Mouse (Mus musculus): ENCODE measurements around the gene Hoxd12. TPM values are rescaled to one million over a fixed set of nuclear protein-coding genes. Genes with fewer than 3 reads are reported as not detected.

Hoxd12 gene
- polyA plus RNA-seq, 1 experiment = not detected

DNA sequence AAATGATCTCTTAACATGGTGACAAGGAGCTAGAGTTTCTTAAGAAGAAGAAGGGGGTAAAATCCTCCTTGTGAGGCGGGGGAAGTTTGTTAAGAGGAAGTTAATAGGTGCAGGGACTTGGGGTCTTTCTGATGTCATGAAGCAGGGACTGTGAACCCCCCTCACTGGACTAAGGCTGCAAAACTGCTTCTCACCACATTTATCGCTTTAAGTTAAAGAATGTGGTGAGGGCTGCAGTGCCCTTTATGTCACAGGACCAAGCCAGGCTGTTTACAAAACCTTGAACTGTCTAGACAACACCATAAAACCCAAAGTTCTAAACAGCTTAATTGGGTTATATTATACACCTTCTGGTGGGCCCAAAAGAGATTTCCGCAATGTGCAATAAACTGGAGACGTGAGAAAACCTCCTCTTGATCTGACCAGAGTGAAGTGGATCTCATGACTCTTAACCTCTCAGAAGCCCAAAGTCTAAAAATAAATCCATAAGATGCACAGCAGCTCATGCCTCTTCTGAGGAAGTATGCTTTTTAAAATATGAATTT lies 10.3 kb downstream of the Hoxd12 start:
- Histone ChIP-seq H3K36me3 (ENCODE audit: control insufficient read depth) (no peaks in the 10 kb centered on the region), H3K4me3 (replicated peaks) (no peak overlapping the region), H3K9me3 (ENCODE audit: control insufficient read depth, low read length) (peaks cover 6% of the 10 kb centered on the region; the same call in 1 of the 2 replicates), H3K27me3 (ENCODE audit: control insufficient read depth) (peaks cover 100% of the 10 kb centered on the region), H3K4me1 (ENCODE audit: control insufficient read depth) (no peaks in the 10 kb centered on the region)
- TF ChIP-seq TAL1 (IDR thresholded peaks at IDR 0.05; ENCODE audit: low read length) (no peak), GATA1 (IDR thresholded peaks at IDR 0.05; ENCODE audit: low read length) (no peak)

DNA sequence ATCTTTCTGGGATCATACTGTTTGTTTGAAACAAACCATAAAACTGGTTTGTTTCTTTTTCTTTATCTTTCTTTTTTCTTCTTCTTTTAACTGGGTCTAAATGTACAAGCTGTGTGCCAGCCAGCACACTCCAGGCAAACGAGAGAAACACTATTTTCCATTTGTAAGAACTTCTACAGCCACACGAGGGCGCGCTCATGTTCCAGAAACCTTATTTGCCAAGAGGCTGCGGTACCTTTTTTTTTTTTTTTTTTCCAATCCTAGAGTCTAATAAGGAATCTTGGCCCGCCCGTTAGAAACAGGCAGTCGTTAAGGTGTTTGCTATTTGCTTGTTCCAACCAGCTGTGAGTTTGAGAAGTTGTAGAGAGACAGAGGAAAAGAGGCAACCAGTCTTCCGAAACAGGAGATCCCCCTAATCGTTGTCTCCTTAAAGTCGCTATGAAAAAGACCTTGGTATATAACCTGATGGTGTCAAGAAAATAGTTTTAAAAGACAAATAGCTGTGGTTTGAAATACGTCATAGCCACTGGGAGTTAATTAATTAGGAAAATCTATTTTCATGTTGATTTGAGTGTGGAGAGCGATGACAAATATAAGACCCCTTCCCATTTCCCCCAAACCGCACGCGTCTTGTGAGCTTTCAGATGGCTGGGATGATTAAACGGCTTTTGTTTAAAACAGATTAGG lies 11.6 kb downstream of the Hoxd12 start:
- TF ChIP-seq GATA1 (IDR thresholded peaks at IDR 0.05; ENCODE audit: low read length) (no peak), TAL1 (IDR thresholded peaks at IDR 0.05; ENCODE audit: low read length) (no peak)
- Histone ChIP-seq H3K36me3 (ENCODE audit: control insufficient read depth) (no peaks in the 10 kb centered on the region), H3K4me1 (ENCODE audit: control insufficient read depth) (no peaks in the 10 kb centered on the region), H3K27me3 (ENCODE audit: control insufficient read depth) (peaks cover 100% of the 10 kb centered on the region), H3K4me3 (replicated peaks) (no peak overlapping the region), H3K9me3 (ENCODE audit: control insufficient read depth, low read length) (peaks cover 6% of the 10 kb centered on the region; the same call in 1 of the 2 replicates)

DNA sequence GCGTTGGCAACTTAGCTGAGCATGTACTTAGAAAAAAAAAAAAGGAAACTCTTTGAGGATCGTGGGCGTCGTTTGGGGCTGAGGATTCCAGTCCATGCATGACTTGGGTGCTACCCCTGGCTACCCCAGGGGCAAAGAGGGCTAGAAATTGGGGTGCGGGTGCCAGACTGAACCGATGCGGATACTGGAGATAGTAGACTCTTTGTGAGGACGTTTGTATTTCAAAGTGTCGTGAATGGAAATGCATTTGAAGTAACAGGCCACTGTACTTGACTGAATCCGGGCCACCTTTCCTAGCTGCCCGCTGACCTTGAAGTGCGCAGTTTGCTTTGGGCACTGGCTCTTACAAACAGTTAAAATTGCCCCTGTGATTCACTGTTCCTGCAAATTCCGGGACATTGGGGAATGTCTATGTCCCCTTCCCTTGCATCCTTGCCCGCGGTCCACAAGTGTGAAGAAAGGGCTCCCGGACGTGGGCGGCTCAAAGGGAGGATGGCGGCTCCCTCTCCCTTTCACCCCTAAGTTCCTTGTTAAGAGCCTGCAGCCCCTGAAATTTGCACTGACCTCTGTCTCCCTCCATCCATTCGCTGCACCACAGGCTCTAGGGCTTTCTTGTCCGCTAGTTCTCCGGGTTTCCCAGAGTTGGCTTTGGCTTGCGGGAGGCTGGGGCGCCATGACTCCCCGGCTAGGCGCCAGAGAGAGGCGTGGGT lies 12.3 kb downstream of the Hoxd12 start:
- H3K9me3 ChIP-seq (ENCODE audit: control insufficient read depth, low read length) = peaks cover 6% of the 10 kb centered on the region; the same call in 1 of the 2 replicates
- no peaks in the 10 kb centered on the region for H3K36me3 ChIP-seq (ENCODE audit: control insufficient read depth)
- TF ChIP-seq GATA1 (IDR thresholded peaks at IDR 0.05; ENCODE audit: low read length) (no peak), TAL1 (IDR thresholded peaks at IDR 0.05; ENCODE audit: low read length) (no peak)
- no peak overlapping the region for H3K4me3 ChIP-seq (replicated peaks)
- no peaks in the 10 kb centered on the region for H3K4me1 ChIP-seq (ENCODE audit: control insufficient read depth)
- peaks cover 100% of the 10 kb centered on the region for H3K27me3 ChIP-seq (ENCODE audit: control insufficient read depth)

DNA sequence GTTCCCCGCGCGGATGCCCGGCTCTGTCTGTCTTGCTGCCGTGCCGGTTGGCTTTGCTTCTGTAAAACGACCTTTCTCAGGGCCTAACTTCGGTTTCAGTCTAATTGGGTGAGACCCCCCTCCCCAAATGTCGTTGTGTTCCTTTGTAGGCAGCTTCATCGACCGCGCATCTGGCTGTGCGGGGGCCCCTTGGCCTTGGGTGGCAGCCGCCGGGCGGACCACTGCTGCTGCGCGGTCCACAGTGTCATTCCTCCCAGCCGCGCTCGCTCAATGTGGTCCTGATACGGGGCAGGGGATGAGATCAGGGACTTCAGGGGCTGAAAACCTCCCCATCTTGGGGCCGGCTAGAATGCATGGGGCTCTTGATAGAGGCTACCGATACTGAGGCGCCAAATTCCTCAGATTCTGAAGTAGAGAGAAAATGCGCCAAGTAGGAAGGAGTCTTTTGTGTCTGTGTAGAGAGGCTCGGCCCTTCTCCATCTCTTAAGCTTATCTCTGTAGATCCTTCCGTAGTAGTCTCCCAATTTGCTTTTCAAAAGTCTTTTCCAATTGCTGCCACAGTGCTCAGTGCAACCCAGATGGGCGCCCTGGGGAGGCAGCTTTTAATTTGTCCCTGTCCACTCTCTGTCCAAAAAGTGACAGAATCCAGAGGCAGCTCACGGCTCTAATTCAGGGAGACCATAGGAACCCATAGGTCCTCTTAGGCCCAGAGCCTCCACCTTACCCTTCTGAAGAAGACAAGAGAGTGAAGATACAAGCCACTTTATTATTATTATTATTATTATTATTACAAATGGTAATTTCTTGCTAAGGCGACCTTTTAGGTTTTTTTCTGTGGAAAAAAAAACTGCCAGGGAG lies 13.1 kb downstream of the Hoxd12 start:
- H3K36me3 ChIP-seq (ENCODE audit: control insufficient read depth) = no peaks in the 10 kb centered on the region
- TF ChIP-seq GATA1 (IDR thresholded peaks at IDR 0.05; ENCODE audit: low read length) (no peak), TAL1 (IDR thresholded peaks at IDR 0.05; ENCODE audit: low read length) (no peak)

DNA sequence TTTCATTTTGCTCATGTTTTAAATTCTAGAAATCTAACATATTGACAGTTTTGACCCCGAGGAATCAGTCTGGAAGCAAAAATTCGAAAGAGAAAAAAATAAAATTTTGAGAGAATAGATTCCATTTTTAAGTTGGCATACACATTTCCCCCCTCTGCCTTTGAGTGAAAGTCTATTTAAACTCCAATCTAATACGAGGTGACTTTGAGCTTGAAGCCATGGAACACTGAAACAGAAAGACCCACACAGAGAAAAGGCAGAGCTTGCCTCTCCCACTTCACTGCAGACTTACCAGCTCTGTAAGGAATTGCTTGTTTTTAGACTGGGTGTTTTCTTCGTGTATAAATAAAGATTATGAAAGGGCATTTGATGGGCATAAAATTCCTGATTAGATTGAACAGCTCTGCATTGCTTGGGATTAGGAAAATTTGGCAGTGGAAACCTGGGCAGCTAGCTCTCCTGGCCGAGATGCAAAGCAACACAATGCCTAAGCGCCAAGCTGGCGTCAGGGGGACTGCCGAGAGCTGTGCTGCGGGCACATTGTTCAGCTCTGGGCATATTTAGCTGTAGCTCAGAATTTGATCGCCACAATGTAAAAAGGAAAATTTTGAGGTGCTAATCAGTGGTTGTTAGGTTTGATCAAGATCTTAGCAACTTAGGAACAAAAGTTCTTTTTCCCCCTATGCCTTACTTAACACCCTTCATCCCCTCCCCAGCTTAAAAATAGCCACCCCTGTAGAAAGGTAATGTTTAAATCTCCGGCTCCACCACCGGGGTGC lies 14.2 kb downstream of the Hoxd12 start:
- TF ChIP-seq GATA1 (IDR thresholded peaks at IDR 0.05; ENCODE audit: low read length) (no peak), TAL1 (IDR thresholded peaks at IDR 0.05; ENCODE audit: low read length) (no peak)
- H3K9me3 ChIP-seq (ENCODE audit: control insufficient read depth, low read length) = 0 out of 2 replicates have a peak, but pooled peaks cover 4% of the 10 kb centered on the region
- H3K27me3 ChIP-seq (ENCODE audit: control insufficient read depth) = peaks cover 100% of the 10 kb centered on the region
- no peaks in the 10 kb centered on the region for H3K4me1 ChIP-seq (ENCODE audit: control insufficient read depth)
- H3K36me3 ChIP-seq (ENCODE audit: control insufficient read depth) = no peaks in the 10 kb centered on the region
- no peak overlapping the region for H3K4me3 ChIP-seq (replicated peaks)

More for the DNA sequence above, 13.1 kb downstream of the Hoxd12 start:
- peaks cover 4% of the 10 kb centered on the region; the same call in 1 of the 2 replicates for H3K9me3 ChIP-seq (ENCODE audit: control insufficient read depth, low read length)
- no peaks in the 10 kb centered on the region for H3K4me1 ChIP-seq (ENCODE audit: control insufficient read depth)
- peaks cover 100% of the 10 kb centered on the region for H3K27me3 ChIP-seq (ENCODE audit: control insufficient read depth)
- no peak overlapping the region for H3K4me3 ChIP-seq (replicated peaks)

DNA sequence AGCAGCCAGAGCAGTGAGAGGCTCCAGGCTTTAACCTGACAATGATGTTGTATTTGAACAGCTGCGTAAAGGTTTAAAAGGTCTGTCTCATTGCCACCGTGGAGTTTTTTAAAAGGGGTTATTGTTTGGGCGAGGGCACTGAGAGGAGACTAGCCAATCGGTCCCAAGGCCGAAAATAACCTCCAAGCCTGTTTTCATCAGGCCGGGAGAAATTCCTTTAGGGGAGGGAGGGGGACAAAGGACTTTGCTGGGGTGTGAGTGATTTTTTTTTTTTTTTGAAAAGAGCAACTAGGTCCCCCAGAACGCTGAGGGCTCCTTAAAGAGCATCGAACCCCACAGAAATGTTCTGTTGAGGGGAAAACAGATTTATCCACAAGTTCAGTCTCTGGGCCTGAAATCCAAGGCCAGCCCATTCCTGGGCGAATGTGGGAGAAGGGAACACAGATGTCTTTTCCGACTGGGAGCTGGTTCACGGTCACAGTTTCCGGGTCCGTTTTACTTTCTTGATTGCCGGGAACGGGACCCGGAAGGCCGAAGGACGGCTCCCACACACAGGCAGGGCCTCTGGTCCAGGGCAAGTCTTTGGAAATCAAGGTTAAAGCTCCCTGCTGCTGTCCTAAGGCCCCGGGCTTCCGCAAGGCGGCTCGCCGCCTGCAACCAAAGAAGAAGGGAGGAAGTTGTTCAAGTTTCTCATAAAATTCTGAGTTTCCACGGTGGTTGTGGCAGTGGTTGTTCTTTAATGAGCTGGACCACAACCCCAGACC lies 14.9 kb downstream of the Hoxd12 start:
- H3K4me3 ChIP-seq (replicated peaks) = no peak overlapping the region
- H3K9me3 ChIP-seq (ENCODE audit: control insufficient read depth, low read length) = 0 out of 2 replicates have a peak, but pooled peaks cover 4% of the 10 kb centered on the region
- H3K27me3 ChIP-seq (ENCODE audit: control insufficient read depth) = peaks cover 100% of the 10 kb centered on the region
- TF ChIP-seq GATA1 (IDR thresholded peaks at IDR 0.05; ENCODE audit: low read length) = no peak
- H3K4me1 ChIP-seq (ENCODE audit: control insufficient read depth) = no peaks in the 10 kb centered on the region
- no peaks in the 10 kb centered on the region for H3K36me3 ChIP-seq (ENCODE audit: control insufficient read depth)

DNA sequence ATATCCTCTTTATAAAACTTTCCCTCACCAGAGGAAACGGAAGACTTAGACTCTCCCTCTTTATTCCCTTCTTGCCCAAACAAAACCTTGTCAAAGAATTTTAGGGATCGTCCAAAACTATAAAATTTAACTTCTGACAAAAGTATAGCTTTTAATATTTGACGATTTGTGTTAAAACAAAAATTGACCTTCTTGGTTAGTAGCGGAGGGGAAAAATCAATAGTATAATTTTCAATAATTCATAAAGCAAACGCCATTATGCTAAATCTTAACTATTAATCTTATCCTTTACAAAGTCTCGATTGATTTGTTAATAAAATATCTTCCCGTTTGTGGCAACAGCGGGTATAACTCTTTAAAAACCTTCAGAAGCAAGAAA lies 15.5 kb downstream of the Hoxd12 start:
- no peak for TF ChIP-seq GATA1 (IDR thresholded peaks at IDR 0.05; ENCODE audit: low read length)
- TF ChIP-seq TAL1 (IDR thresholded peaks at IDR 0.05; ENCODE audit: low read length) = no peak

More for the DNA sequence above, 15.5 kb downstream of the Hoxd12 start:
- H3K4me3 ChIP-seq (replicated peaks) = no peak overlapping the region
- no peaks in the 10 kb centered on the region for H3K4me1 ChIP-seq (ENCODE audit: control insufficient read depth)
- H3K9me3 ChIP-seq (ENCODE audit: control insufficient read depth, low read length) = 0 out of 2 replicates have a peak, but pooled peaks cover 4% of the 10 kb centered on the region
- H3K27me3 ChIP-seq (ENCODE audit: control insufficient read depth) = peaks cover 100% of the 10 kb centered on the region
- H3K36me3 ChIP-seq (ENCODE audit: control insufficient read depth) = no peaks in the 10 kb centered on the region

Measured in erythroblast, embryonic 14.5 days (primary cell).